In the genomic region with DNA sequence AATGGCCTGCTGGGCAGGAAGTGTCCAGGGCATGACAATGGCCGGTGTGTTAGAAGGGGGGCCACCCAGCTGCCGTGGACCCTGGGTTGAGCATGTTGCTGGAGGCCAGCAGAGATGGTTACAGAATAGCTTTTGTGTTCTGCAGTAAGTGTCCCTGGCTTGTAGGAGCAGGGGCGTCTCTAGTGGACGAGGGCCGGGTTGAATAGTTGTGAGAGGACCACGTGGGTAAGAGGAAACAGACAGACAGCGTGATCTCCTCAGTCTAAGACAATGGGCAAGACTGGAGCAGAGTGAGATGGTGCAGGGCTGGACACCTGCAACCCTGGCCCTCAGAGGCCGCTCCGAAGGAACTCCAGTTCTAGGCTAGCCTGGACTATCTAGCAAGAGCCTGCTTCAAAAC, we compare ENCODE assay signal across 11 mouse cellular contexts. TPM values are rescaled to one million over a fixed set of nuclear protein-coding genes. Genes with fewer than 3 reads are reported as not detected.
DNase-seq lines count a peak whose midpoint lies in the region; ATAC-seq and TF ChIP-seq lines count a peak whose summit lies in the region.
"Had no signal": no experiment of that assay in that cellular context is flagged by ENCODE, and none has a peak within 500 bp of the region (broad histone marks: within the 10 kb centered on the region; RNA-seq: fewer than 3 reads in every experiment).

No protein-coding gene starts in this region.

- no peak for DNase-seq in kidney, adult 11 months
- DNase-seq in CD4-positive helper T cell, adult 2 months (ENCODE audit: low read depth, low spot score), result peak; percentile 50
- DNase-seq in left cerebral cortex, postnatal 36 days (ENCODE audit: low spot score in 2 of 2), result no peak
- no peak for DNase-seq in adrenal gland, adult 18-20 months (ENCODE audit: low spot score in 2 of 2)
- DNase-seq: gastrocnemius, postnatal 10 days had no signal

- no peaks in the 10 kb centered on the region for H3K36me3 ChIP-seq in kidney, embryonic 15.5 days
- H3K36me3 ChIP-seq in liver, embryonic 16.5 days (ENCODE audit: control insufficient read depth, insufficient read depth), result no peaks in the 10 kb centered on the region
- H3K36me3 ChIP-seq: embryonic facial prominence, embryonic 15.5 days had no signal

- intact Hi-C loops in left cerebral cortex, postnatal 36 days (cut with DNase I), result no loop called here

- no peaks in the 10 kb centered on the region for H3K9me3 ChIP-seq in kidney, embryonic 15.5 days (replicated peaks)
- H3K9me3 ChIP-seq in liver, embryonic 16.5 days (replicated peaks; ENCODE audit: control insufficient read depth, low read length), result no peaks in the 10 kb centered on the region
- H3K9me3 ChIP-seq: embryonic facial prominence, embryonic 15.5 days had no signal

- 69% methylated on average over 9 of the region's 9 CpGs for WGBS in kidney, embryonic 15.5 days
- WGBS in bone marrow, adult 2 months, result 16% methylated on average over 9 of the region's 9 CpGs
- 42% methylated on average over 9 of the region's 9 CpGs for WGBS in liver, embryonic 16.5 days (ENCODE audit: insufficient replicate concordance)

- no peak overlapping the region for H3K4me3 ChIP-seq in kidney, embryonic 15.5 days (replicated peaks)
- peak overlapping the region; percentile 51 for H3K4me3 ChIP-seq in bone marrow, adult 2 months (replicated peaks; ENCODE audit: control insufficient read depth, low read depth, low read length)
- 0 out of 2 replicates have a peak overlapping the region, but pooled peaks have one; percentile 11 for H3K4me3 ChIP-seq in liver, embryonic 16.5 days (ENCODE audit: low read depth, low read length)

- H3K27me3 ChIP-seq in kidney, embryonic 15.5 days, result no peaks in the 10 kb centered on the region
- H3K27me3 ChIP-seq in liver, embryonic 16.5 days (ENCODE audit: control insufficient read depth, insufficient read depth, low read depth, low read length), result peaks cover 8% of the 10 kb centered on the region; the same call in 1 of the 2 replicates
- H3K27me3 ChIP-seq: embryonic facial prominence, embryonic 15.5 days had no signal

- no peak overlapping the region for H3K9ac ChIP-seq in kidney, embryonic 15.5 days
- no peak overlapping the region for H3K9ac ChIP-seq in liver, embryonic 16.5 days (ENCODE audit: low read depth, low read length)
- H3K9ac ChIP-seq: embryonic facial prominence, embryonic 15.5 days had no signal

- peak; percentile 1; the same call in 1 of the 2 replicates for TF ChIP-seq CTCF in bone marrow, adult 2 months (IDR thresholded peaks at IDR 0.05; ENCODE audit: control insufficient read depth, insufficient read depth, low read length)

- TF ChIP-seq POLR2A in bone marrow, adult 2 months (IDR thresholded peaks at IDR 0.05; ENCODE audit: borderline replicate concordance, control insufficient read depth, low read depth, low read length), result no peak

- H3K27ac ChIP-seq in kidney, embryonic 15.5 days, result no peak overlapping the region
- H3K27ac ChIP-seq in bone marrow, adult 2 months (ENCODE audit: control insufficient read depth, insufficient read depth, low read depth, low read length, poor library complexity), result peak overlapping the region; percentile 90
- no peak overlapping the region; the same call in 1 of the 2 replicates for H3K27ac ChIP-seq in liver, embryonic 16.5 days (ENCODE audit: low read length)

- H3K4me2 ChIP-seq in kidney, embryonic 15.5 days, result peak overlapping the region; percentile 98
- H3K4me2 ChIP-seq in liver, embryonic 16.5 days (ENCODE audit: low read depth, low read length), result peak overlapping the region; percentile 79
- H3K4me2 ChIP-seq: midbrain, embryonic 11.5 days had no signal

- H3K4me1 ChIP-seq in kidney, embryonic 15.5 days, result peaks cover 75% of the 10 kb centered on the region
- H3K4me1 ChIP-seq in bone marrow, adult 2 months (ENCODE audit: control insufficient read depth, insufficient read depth, low read length), result peaks cover 12% of the 10 kb centered on the region; the same call in 1 of the 2 replicates
- H3K4me1 ChIP-seq in liver, embryonic 16.5 days (ENCODE audit: control insufficient read depth, low read depth, low read length), result peaks cover 41% of the 10 kb centered on the region

- no peak for ATAC-seq in kidney, embryonic 15.5 days (replicated peaks; ENCODE audit: low FRiP score)
- ATAC-seq in liver, embryonic 16.5 days (ENCODE audit: low read depth), result no peak
- ATAC-seq in megakaryocyte-erythroid progenitor cell, adult 5-6 weeks (replicated peaks; ENCODE audit: low FRiP score, low TSS enrichment, poor library complexity, severe bottlenecking), result no peak

RNA-seq across cellular contexts. Expression of gene Lrrfip1, which starts 57.2 kb away (rescaled TPM):
- 42.6 and 43.9 TPM in 2 replicates for polyA plus RNA-seq in kidney, embryonic 15.5 days (2015; fragmentation: Nextera tagmentation; extraction: Ambion mirVana)
- 30.9 and 51.9 TPM in 2 replicates for polyA plus RNA-seq in bone marrow, adult 2 months (2011; ENCODE audit: insufficient read depth, insufficient read length, low replicate concordance, missing spikeins)
- 16.1 and 20.5 TPM in 2 replicates for polyA plus RNA-seq in liver, embryonic 16.5 days (2015; fragmentation: Nextera tagmentation; extraction: Ambion mirVana)
- total RNA-seq in megakaryocyte-erythroid progenitor cell, adult 5-6 weeks (2014; fragmentation: Nextera tagmentation), result 29.4 and 35.8 TPM in 2 replicates
- 42.4 and 70.7 TPM in 2 replicates for total RNA-seq in megakaryocyte-erythroid progenitor cell, adult 5-6 weeks (2017)
- 10 to 100 TPM; 56.6 to 78.7 TPM for total RNA-seq in left cerebral cortex, postnatal 36 days (2021)
- total RNA-seq in adrenal gland, adult 18-20 months (2021), result 10 to 100 TPM; 48.2 to 53.4 TPM
